Mouse (Mus musculus) ES-E14 (cell line): ENCODE measurements around the gene Kcnj10. TPM values are rescaled to one million over a fixed set of nuclear protein-coding genes. Genes with fewer than 3 reads are reported as not detected.

ENCODE experiments used
- DNase-seq: peaks from one replicate; pipeline ENCODE4 v3.0.0-alpha.2; 2013; ENCODE audit warnings: low read depth, low spot score
- H3K27ac ChIP-seq: 2 replicates; pipeline ENCODE4 v1.5.1; 2012; ENCODE audit warnings: low read depth, mild to moderate bottlenecking, low read length, moderate library complexity, mixed read lengths; ENCODE audit not compliant: poor library complexity, insufficient read depth, severe bottlenecking
- H3K36me3 ChIP-seq: 2 replicates; pipeline ENCODE4 v1.6.1; 2012; ENCODE audit warnings: mild to moderate bottlenecking, low read length, moderate library complexity, mixed read lengths; ENCODE audit not compliant: control insufficient read depth, poor library complexity, insufficient read depth, severe bottlenecking
- H3K4me1 ChIP-seq, 2 experiments: fragments of 150-350 bp in 1 of 2; sonication (generic) in 1 of 2; 2 replicates each; pipeline ENCODE4 v1.6.1; 2012; ENCODE audit warnings: low read length in 2 of 2, mild to moderate bottlenecking in 1 of 2, mixed read lengths in 1 of 2; ENCODE audit not compliant: control insufficient read depth in 2 of 2, insufficient read depth in 2 of 2, poor library complexity in 1 of 2
- H3K4me3 ChIP-seq, 2 experiments: fragments of 150-350 bp in 1 of 2; sonication (generic) in 1 of 2; 2 replicates each; pipeline ENCODE4 v1.5.1; 2012; ENCODE audit warnings: low read length in 2 of 2, low read depth in 1 of 2, mild to moderate bottlenecking in 1 of 2, mixed read lengths in 1 of 2; ENCODE audit not compliant: insufficient read depth in 1 of 2, poor library complexity in 1 of 2, severe bottlenecking in 1 of 2
- H3K9ac ChIP-seq: 2 replicates; pipeline ENCODE4 v1.6.1; 2012; ENCODE audit warnings: low read depth, mild to moderate bottlenecking, low read length, mixed read lengths; ENCODE audit not compliant: poor library complexity, insufficient read depth, severe bottlenecking
- H3K9me3 ChIP-seq: fragments of 150-350 bp; sonication (generic); 2 replicates; pipeline ENCODE4 v1.6.1; 2012; ENCODE audit warnings: low read depth, mild to moderate bottlenecking, low read length; ENCODE audit not compliant: control insufficient read depth, insufficient read depth
- CHD2 ChIP-seq: IDR thresholded peaks from 2 replicates; pipeline ENCODE4 v1.6.1; 2014; ENCODE audit warnings: mild to moderate bottlenecking, low read depth, low read length, inconsistent platforms
- HCFC1 ChIP-seq: IDR thresholded peaks from 2 replicates; pipeline ENCODE4 v1.6.1; 2012; ENCODE audit warnings: low read length, inconsistent platforms, borderline replicate concordance; ENCODE audit not compliant: insufficient read depth
- MAFK ChIP-seq: IDR thresholded peaks from 2 replicates; pipeline ENCODE4 v1.6.1; 2014; ENCODE audit warnings: mild to moderate bottlenecking, low read depth, low read length, inconsistent platforms; ENCODE audit not compliant: insufficient read depth
- ZC3H11A ChIP-seq: IDR thresholded peaks from 2 replicates; pipeline ENCODE4 v1.6.1; 2012; ENCODE audit warnings: low read depth, mild to moderate bottlenecking, inconsistent platforms, low read length, borderline replicate concordance
- ZNF384 ChIP-seq: IDR thresholded peaks from 2 replicates; pipeline ENCODE4 v1.6.1; 2012; ENCODE audit warnings: low read depth, low read length, inconsistent platforms
- in situ Hi-C, 2 experiments: fragments of 600-800 bp; cut with MboI; formaldehyde crosslinking; loops; one replicate each; pipeline ENCODE4 v1.15.1; 2025; ENCODE audit warnings: low sequenced_read_pairs in 2 of 2, inconsistent platforms in 1 of 2; ENCODE audit not compliant: unreplicated experiment in 2 of 2
- total RNA-seq: library from RNA; depleted of rRNA; stranded (reverse); fragments of 300-350 nt; gene quantifications from 2 replicates; pipeline ENCODE4 v1.2.3, GENCODE M21; 2012; rRNA removed

Kcnj10 gene
- total RNA-seq, 1 experiment, result 0.80 TPM

DNA sequence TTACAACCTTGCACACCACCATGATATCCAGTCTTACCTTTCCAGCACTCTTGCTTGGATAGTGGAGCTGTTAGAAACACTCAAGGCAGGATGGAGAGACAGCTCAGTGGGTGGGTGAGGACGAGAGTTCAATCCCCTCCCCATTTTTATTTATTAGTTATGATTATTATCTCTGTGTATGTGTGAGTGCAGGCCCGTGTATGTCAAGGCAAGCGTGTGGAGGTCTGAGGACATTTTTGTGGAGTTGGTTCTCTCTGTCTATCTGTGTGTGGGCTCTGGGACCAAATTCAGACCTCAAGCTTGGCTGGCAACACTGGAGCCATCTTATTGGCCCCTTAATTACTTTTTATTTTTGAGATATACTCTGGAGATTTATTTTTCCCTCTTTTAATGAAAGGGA lies 77.6 kb downstream of the Kcnj10 start:
- no peak for DNase-seq
- TF ChIP-seq ZNF384, result no peak
- TF ChIP-seq ZC3H11A, result no peak
- TF ChIP-seq MAFK, result no peak
- no peak for TF ChIP-seq CHD2
- no peak for TF ChIP-seq HCFC1
- in situ Hi-C loops, result loop anchor here (5.0 to 25.0 kb wide), 5 partner anchors 59 to 969 kb away; partner anchors contain the start of genes Dusp23 (in 2 of the 2) and Slamf9 (in 1 of the 2)

DNA sequence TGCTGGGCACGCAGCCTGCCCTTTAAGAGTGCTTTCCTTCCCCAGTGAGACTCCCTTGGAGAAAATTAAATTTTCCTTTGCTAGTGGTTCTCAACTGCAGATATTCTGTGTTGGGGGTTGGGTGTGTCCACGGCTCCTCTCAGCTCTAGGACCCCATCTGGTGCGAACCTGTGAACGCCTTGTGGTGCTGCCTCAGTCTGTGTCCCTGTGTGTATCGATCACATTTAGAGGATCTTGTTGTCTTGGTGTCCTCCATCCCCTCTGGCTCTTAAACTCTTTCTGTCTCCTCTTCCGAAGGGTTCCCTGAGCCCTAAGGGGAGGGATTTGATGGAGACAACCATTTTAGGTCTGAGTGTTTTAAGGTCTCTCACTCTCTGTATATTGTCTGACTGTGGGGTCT lies 79.2 kb downstream of the Kcnj10 start:
- Histone ChIP-seq H3K4me3 (no peak overlapping the region), H3K9ac (no peak overlapping the region), H3K27ac (no peak overlapping the region), H3K4me1 (peaks cover 2 to 14% of the 10 kb centered on the region in 2 experiments; a peak in 2 of 4 replicates), H3K36me3 (no peaks in the 10 kb centered on the region), H3K9me3 (no peaks in the 10 kb centered on the region)
- in situ Hi-C loops, result loop anchor here (25.0 kb wide), 2 partner anchors 217 to 967 kb away; partner anchors contain the start of gene Dusp23 (in 1 of the 2)
- no peak for TF ChIP-seq CHD2
- no peak for TF ChIP-seq ZC3H11A
- TF ChIP-seq HCFC1, result no peak
- no peak for DNase-seq

More for the DNA sequence above, 77.6 kb downstream of the Kcnj10 start:
- Histone ChIP-seq H3K4me3 (no peak overlapping the region), H3K4me1 (peaks cover 2 to 13% of the 10 kb centered on the region in 2 experiments; a peak in 2 of 4 replicates), H3K36me3 (no peaks in the 10 kb centered on the region), H3K9me3 (no peaks in the 10 kb centered on the region), H3K27ac (no peak overlapping the region), H3K9ac (no peak overlapping the region)

DNA sequence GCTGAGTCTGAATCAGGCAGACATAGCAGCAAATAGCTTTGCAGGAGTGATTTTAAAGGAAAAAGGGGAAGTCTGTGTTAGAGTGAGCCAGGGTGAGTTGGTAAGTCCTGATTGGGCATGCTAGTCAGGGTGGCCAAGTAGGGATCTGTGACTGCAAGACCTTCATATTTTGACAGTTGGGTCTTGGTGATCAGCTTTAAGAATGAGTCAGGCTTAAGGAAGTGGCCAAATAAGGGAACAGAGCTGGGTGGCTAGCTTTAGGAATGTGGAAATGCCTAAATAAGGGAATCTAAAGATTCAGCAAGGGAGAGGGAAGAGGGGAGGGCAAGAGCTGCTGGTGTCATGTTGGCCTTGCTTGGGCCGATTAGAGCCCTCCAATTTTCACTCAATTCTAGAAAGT lies 82.4 kb downstream of the Kcnj10 start:
- in situ Hi-C loops, result loop anchor here (25.0 kb wide), 2 partner anchors 214 to 964 kb away; partner anchors contain the start of gene Dusp23 (in 1 of the 2)

More for the DNA sequence above, 82.4 kb downstream of the Kcnj10 start:
- Histone ChIP-seq H3K4me3 (no peak overlapping the region), H3K9ac (no peak overlapping the region), H3K36me3 (no peaks in the 10 kb centered on the region), H3K4me1 (peaks cover 2 to 11% of the 10 kb centered on the region in 2 experiments; a peak in 3 of 4 replicates), H3K27ac (no peak overlapping the region), H3K9me3 (no peaks in the 10 kb centered on the region)
- no peak for DNase-seq
- no peak for TF ChIP-seq ZNF384
- no peak for TF ChIP-seq MAFK
- TF ChIP-seq HCFC1, result no peak
- TF ChIP-seq ZC3H11A, result no peak
- no peak for TF ChIP-seq CHD2

Other genes with a start within 250 kb of the Kcnj10 start
- gene Pex19, start 214.5 kb upstream of the Kcnj10 start, total RNA-seq, result 81.7 and 97.8 TPM in 2 replicates
- gene Dcaf8, start 193.1 kb upstream of the Kcnj10 start, total RNA-seq, result 58.0 and 61.9 TPM in 2 replicates
- 13.3 and 21.3 TPM in 2 replicates for gene Pea15a, start 134.4 kb upstream of the Kcnj10 start, total RNA-seq
- 1.8 and 2.4 TPM in 2 replicates for gene Casq1, start 121.3 kb upstream of the Kcnj10 start, total RNA-seq
- 1.5 and 2.2 TPM in 2 replicates for gene Atp1a4, start 82.8 kb upstream of the Kcnj10 start, total RNA-seq
- gene Igsf8, start 79.6 kb upstream of the Kcnj10 start, total RNA-seq, result 43.5 and 108 TPM in 2 replicates
- 0.31 and 0.48 TPM in 2 replicates for gene Atp1a2, start 43.1 kb upstream of the Kcnj10 start, total RNA-seq
- gene Kcnj9, start 11.9 kb upstream of the Kcnj10 start, total RNA-seq, result 1.2 and 1.7 TPM in 2 replicates
- 25.4 and 25.6 TPM in 2 replicates for gene Pigm, start 35.3 kb downstream of the Kcnj10 start, total RNA-seq
- gene Slamf9, start 134.1 kb downstream of the Kcnj10 start, total RNA-seq, result 1.6 and 2.7 TPM in 2 replicates
- 45.6 and 80.3 TPM in 2 replicates for gene Igsf9, start 140.6 kb downstream of the Kcnj10 start, total RNA-seq
- gene Tagln2, start 158.8 kb downstream of the Kcnj10 start, total RNA-seq, result 112 and 131 TPM in 2 replicates
- gene Cfap45, start 179.6 kb downstream of the Kcnj10 start, total RNA-seq, result 0.67 and 1.2 TPM in 2 replicates
- gene Vsig8, start 214.7 kb downstream of the Kcnj10 start, total RNA-seq, result 0.09 and 0.26 TPM in 2 replicates
- gene Slamf8, start 249.4 kb downstream of the Kcnj10 start, total RNA-seq, result not detected in 2 replicates